Mouse (Mus musculus) cerebellum, adult 2 months (tissue): ENCODE data around the gene Ncam2.

Experiments
- CTCF ChIP-seq: fragments of 200-500 bp; IDR thresholded peaks from 2 replicates; pipeline ENCODE4 v1.5.1; 2011; ENCODE audit warnings: low read depth, mild to moderate bottlenecking, control low read depth, low read length, moderate library complexity, borderline replicate concordance; ENCODE audit not compliant: insufficient read depth
- POLR2A ChIP-seq: fragments of 200-500 bp; IDR thresholded peaks from 2 replicates; pipeline ENCODE4 v1.6.1; 2011; ENCODE audit warnings: low read length, control low read depth, borderline replicate concordance; ENCODE audit not compliant: insufficient read depth

DNA sequence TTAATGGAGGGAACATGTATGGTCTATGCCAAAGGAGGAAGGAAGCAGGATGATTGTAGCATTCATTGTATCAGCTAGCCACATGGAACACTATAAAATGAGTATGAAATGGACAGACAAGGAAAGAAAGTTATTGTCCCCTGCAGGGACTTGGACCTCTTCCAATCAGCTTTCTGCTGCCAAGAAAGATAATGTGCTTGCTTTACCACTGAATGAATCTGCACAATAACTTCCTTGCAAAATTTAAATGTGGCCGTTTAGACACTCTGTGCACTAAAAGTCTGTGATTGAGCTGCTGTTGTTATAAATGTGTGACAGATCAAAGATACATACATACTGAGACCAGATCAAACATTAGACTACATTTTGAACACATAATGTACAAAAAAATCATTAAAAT is 451.1 kb downstream of the Ncam2 start:
- TF ChIP-seq CTCF (no peak), POLR2A (no peak)
